Mouse (Mus musculus) kidney, postnatal 0 days (tissue): ENCODE measurements around the gene 3110082I17Rik. TPM values are rescaled to one million over a fixed set of nuclear protein-coding genes. Genes with fewer than 3 reads are reported as not detected.
A peak's percentile ranks its signal among the peaks of the same experiment; 100 is the strongest.

Experiments used
- ATAC-seq: fragments of 200-750 bp; cut with Nextera tagmentation; replicated peaks from 2 replicates; pipeline ENCODE4 v1.8.0; 2017; ENCODE audit warnings: low read depth, moderate number of reproducible peaks, moderate TSS enrichment, moderate library complexity; ENCODE audit not compliant: low FRiP score
- DNase-seq: peaks from one replicate; pipeline ENCODE4 v3.0.0-alpha.2; 2016; ENCODE audit warnings: low spot score
- H3K27ac ChIP-seq: fragments of 300-500 bp; sonication (generic); 2 replicates; pipeline ENCODE4 v1.5.1; 2014; ENCODE audit warnings: mild to moderate bottlenecking
- H3K27me3 ChIP-seq: fragments of 300-500 bp; sonication (generic); 2 replicates; pipeline ENCODE4 v1.6.1; 2014; ENCODE audit warnings: low read length, mixed read lengths; ENCODE audit not compliant: insufficient read depth
- H3K36me3 ChIP-seq: fragments of 300-500 bp; sonication (generic); 2 replicates; pipeline ENCODE4 v1.6.1; 2014; ENCODE audit warnings: low read length, mixed read lengths; ENCODE audit not compliant: insufficient read depth
- H3K4me1 ChIP-seq: fragments of 300-500 bp; sonication (generic); replicated peaks from 2 replicates; pipeline ENCODE4 v1.6.1; 2014; ENCODE audit warnings: antibody characterized with exemption, low read length, mixed read lengths; ENCODE audit not compliant: insufficient read depth
- H3K4me2 ChIP-seq: fragments of 300-500 bp; sonication (generic); 2 replicates; pipeline ENCODE4 v1.6.1; 2014; ENCODE audit warnings: mild to moderate bottlenecking, low read length, moderate library complexity, mixed read lengths
- H3K4me3 ChIP-seq: fragments of 300-500 bp; sonication (generic); replicated peaks from 2 replicates; pipeline ENCODE4 v1.5.1; 2014; ENCODE audit warnings: low read depth, low read length
- H3K9ac ChIP-seq: fragments of 300-500 bp; sonication (generic); 2 replicates; pipeline ENCODE4 v1.6.1; 2014; ENCODE audit warnings: low read depth, low read length
- H3K9me3 ChIP-seq: fragments of 300-500 bp; sonication (generic); replicated peaks from 2 replicates; pipeline ENCODE4 v1.6.1; 2016; ENCODE audit warnings: low read length, inconsistent platforms, mixed read lengths
- CTCF ChIP-seq: IDR thresholded peaks from 2 replicates; pipeline ENCODE4 v1.5.1; 2016; ENCODE audit warnings: antibody characterized with exemption, low read depth, mild to moderate bottlenecking, moderate library complexity
- WGBS: fragments of 180-500 bp; shearing (Covaris S2); extraction: QIAGEN DNeasy Blood & Tissue Kit; methylation state at CpG from one replicate; pipeline ENCODE4 v1.1.7; 2014; 5-methylcytosine and 5-hydroxymethylcytosine counted together
- polyA plus RNA-seq: library from polyadenylated mRNA; unstranded; fragments of >200 nt; fragmentation: Nextera tagmentation; extraction: Ambion mirVana; gene quantifications from 2 replicates; pipeline ENCODE4 v1.2.1, GENCODE M21; 2015

Gene 3110082I17Rik
- polyA plus RNA-seq, 1 experiment from 2014 or later, result 25.6 TPM

- no peak overlapping the region for H3K9ac ChIP-seq
- H3K27me3 ChIP-seq, result no peaks in the 10 kb centered on the region
- H3K4me3 ChIP-seq, result no peak overlapping the region
- H3K36me3 ChIP-seq, result 0 out of 2 replicates have a peak, but pooled peaks cover 2% of the 10 kb centered on the region
- peak; percentile 91 for TF ChIP-seq CTCF
- peak; percentile 89 for DNase-seq
- peak; percentile 34; the same call in 1 of the 2 replicates for ATAC-seq
- 38% methylated on average over 5 of the region's 5 CpGs for WGBS
- H3K4me1 ChIP-seq, result peaks cover 5% of the 10 kb centered on the region; the same call in 1 of the 2 replicates
- no peak overlapping the region for H3K27ac ChIP-seq
- no peak overlapping the region for H3K4me2 ChIP-seq
- H3K9me3 ChIP-seq, result no peaks in the 10 kb centered on the region
Observed at GRCm38 (mm10) chr5:139397959-139398753, 62.2 kb downstream of the 3110082I17Rik start.

GRCm38 (mm10) chr5:139397359-139397916, 62.9 kb downstream of the 3110082I17Rik start:
- no peaks in the 10 kb centered on the region for H3K27me3 ChIP-seq
- DNase-seq (no peak), ATAC-seq (no peak)
- H3K9ac ChIP-seq, result no peak overlapping the region
- H3K36me3 ChIP-seq, result 0 out of 2 replicates have a peak, but pooled peaks cover 4% of the 10 kb centered on the region
- H3K4me1 ChIP-seq, result peaks cover 5% of the 10 kb centered on the region; the same call in 1 of the 2 replicates
- TF ChIP-seq CTCF, result no peak
- H3K9me3 ChIP-seq, result no peaks in the 10 kb centered on the region
- no peak overlapping the region for H3K4me3 ChIP-seq
- WGBS, result 77% methylated on average over 4 of the region's 4 CpGs
- H3K27ac ChIP-seq, result no peak overlapping the region
- H3K4me2 ChIP-seq, result no peak overlapping the region

- Histone ChIP-seq H3K9ac (no peak overlapping the region), H3K9me3 (no peaks in the 10 kb centered on the region), H3K27ac (no peak overlapping the region), H3K4me3 (no peak overlapping the region), H3K27me3 (no peaks in the 10 kb centered on the region), H3K36me3 (0 out of 2 replicates have a peak, but pooled peaks cover 4% of the 10 kb centered on the region), H3K4me2 (no peak overlapping the region), H3K4me1 (peaks cover 5% of the 10 kb centered on the region; the same call in 1 of the 2 replicates)
- ATAC-seq, result no peak
- DNase-seq, result no peak
- 89% methylated on average over 4 of the region's 4 CpGs for WGBS
- no peak for TF ChIP-seq CTCF
Observed at GRCm38 (mm10) chr5:139395528-139395927, 64.8 kb downstream of the 3110082I17Rik start.

DNA sequence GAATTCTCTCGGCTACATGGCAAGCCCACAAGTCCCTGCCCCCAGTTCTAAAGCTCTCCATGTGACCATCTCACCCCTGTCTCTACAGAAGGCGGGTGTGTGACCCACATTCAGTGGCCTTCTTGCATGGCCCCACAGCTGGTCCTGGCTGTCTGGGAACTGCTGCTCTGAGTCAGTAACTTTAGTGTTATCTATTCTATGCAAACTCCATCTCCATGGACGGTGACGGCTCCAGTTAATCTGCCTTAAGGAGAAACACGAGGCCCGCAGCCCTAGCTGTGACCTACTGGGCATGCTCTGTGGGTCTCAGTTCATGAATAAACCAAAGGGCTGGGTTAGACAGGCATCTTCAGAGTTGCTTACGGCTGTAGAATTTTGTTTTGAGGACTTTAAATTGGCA, 65.9 kb downstream of the 3110082I17Rik start:
- no peak for DNase-seq
- 69% methylated on average over 7 of the region's 7 CpGs for WGBS
- H3K4me3 ChIP-seq, result no peak overlapping the region
- H3K36me3 ChIP-seq, result 0 out of 2 replicates have a peak, but pooled peaks cover 4% of the 10 kb centered on the region
- TF ChIP-seq CTCF, result no peak
- no peak overlapping the region for H3K4me2 ChIP-seq
- H3K27me3 ChIP-seq, result no peaks in the 10 kb centered on the region
- peaks cover 11% of the 10 kb centered on the region; the same call in 1 of the 2 replicates for H3K4me1 ChIP-seq
- no peak overlapping the region for H3K9ac ChIP-seq
- H3K9me3 ChIP-seq, result no peaks in the 10 kb centered on the region
- no peak for ATAC-seq
- H3K27ac ChIP-seq, result no peak overlapping the region

DNA sequence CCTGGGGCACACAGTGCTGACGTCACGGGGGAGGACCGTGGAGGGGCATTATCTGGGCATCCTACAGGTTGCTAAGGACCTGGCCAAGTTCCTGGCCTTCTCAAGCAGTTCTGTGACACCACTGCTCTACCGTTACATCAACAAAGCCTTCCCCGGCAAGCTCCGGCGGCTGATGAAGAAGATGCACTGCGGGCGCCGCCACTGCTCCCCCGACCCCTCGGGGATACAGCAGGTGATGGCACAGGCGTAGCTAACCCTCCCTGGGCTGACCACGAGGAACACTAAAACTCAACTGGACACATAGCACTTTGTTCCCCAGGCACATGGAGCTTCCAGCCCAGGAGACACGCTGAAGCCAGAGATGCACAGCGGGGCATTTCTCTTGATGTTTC, 67.1 kb downstream of the 3110082I17Rik start:
- no peak for ATAC-seq
- no peak overlapping the region for H3K27ac ChIP-seq

More for the DNA sequence above, 67.1 kb downstream of the 3110082I17Rik start:
- no peaks in the 10 kb centered on the region for H3K27me3 ChIP-seq
- no peak for DNase-seq
- no peak overlapping the region for H3K9ac ChIP-seq
- H3K4me2 ChIP-seq, result no peak overlapping the region
- TF ChIP-seq CTCF, result no peak
- H3K36me3 ChIP-seq, result 0 out of 2 replicates have a peak, but pooled peaks cover 4% of the 10 kb centered on the region
- no peak overlapping the region for H3K4me3 ChIP-seq
- WGBS, result 88% methylated on average over 16 of the region's 16 CpGs
- H3K4me1 ChIP-seq, result peaks cover 22% of the 10 kb centered on the region
- H3K9me3 ChIP-seq, result no peaks in the 10 kb centered on the region
